Mouse (Mus musculus): ENCODE measurements around the gene Vdac1. TPM values are rescaled to one million over a fixed set of nuclear protein-coding genes. Genes with fewer than 3 reads are reported as not detected.

The Vdac1 gene
- total and polyA plus RNA-seq, 2 experiments from 2014 or later = 478 to 627 TPM

GRCm38 (mm10) chr11:52396597-52397188 is 36.0 kb downstream of the Vdac1 start:
- WGBS = under 1% methylated on average over 33 of the region's 33 CpGs
- Histone ChIP-seq H3K36me3 (replicated peaks; ENCODE audit: control insufficient read depth, insufficient read depth, low read length) (no peaks in the 10 kb centered on the region), H3K4me3 (ENCODE audit: low read depth, low read length) (peak overlapping the region; percentile 89), H3K4me2 (ENCODE audit: low read depth, low read length) (peak overlapping the region; percentile 73), H3K27ac (ENCODE audit: low read depth) (peak overlapping the region; percentile 95), H3K9ac (replicated peaks; ENCODE audit: low read depth, low read length) (peak overlapping the region; percentile 96), H3K9me3 (replicated peaks; ENCODE audit: control insufficient read depth, low read length) (no peaks in the 10 kb centered on the region), H3K27me3 (ENCODE audit: control insufficient read depth, insufficient read depth, low read length) (no peaks in the 10 kb centered on the region), H3K4me1 (ENCODE audit: control insufficient read depth, insufficient read depth) (0 out of 2 replicates have a peak, but pooled peaks cover 5% of the 10 kb centered on the region)
- no peak for TF ChIP-seq EP300 (IDR thresholded peaks at IDR 0.05; ENCODE audit: low read depth)
- TF ChIP-seq CTCF (IDR thresholded peaks at IDR 0.05; ENCODE audit: low read depth) = no peak
- DNase-seq (ENCODE audit: low spot score) (peak; percentile 70), ATAC-seq (ENCODE audit: insufficient read depth, low read depth) (peak; percentile 75)

GRCm38 (mm10) chr11:52397385-52397987 is 36.8 kb downstream of the Vdac1 start:
- ATAC-seq (ENCODE audit: insufficient read depth, low read depth) (no peak), DNase-seq (ENCODE audit: low spot score) (no peak)
- WGBS = 85% methylated on average over 4 of the region's 4 CpGs
- H3K36me3 ChIP-seq (replicated peaks; ENCODE audit: control insufficient read depth, insufficient read depth, low read length) = no peaks in the 10 kb centered on the region
- H3K4me3 ChIP-seq (ENCODE audit: low read depth, low read length) = peak overlapping the region; percentile 89
- H3K4me2 ChIP-seq (ENCODE audit: low read depth, low read length) = peak overlapping the region; percentile 73
- H3K4me1 ChIP-seq (ENCODE audit: control insufficient read depth, insufficient read depth) = 0 out of 2 replicates have a peak, but pooled peaks cover 5% of the 10 kb centered on the region
- TF ChIP-seq CTCF (IDR thresholded peaks at IDR 0.05; ENCODE audit: low read depth) (no peak), EP300 (IDR thresholded peaks at IDR 0.05; ENCODE audit: low read depth) (no peak)
- H3K27ac ChIP-seq (ENCODE audit: low read depth) = peak overlapping the region; percentile 95; the same call in 1 of the 2 replicates
- H3K9me3 ChIP-seq (replicated peaks; ENCODE audit: control insufficient read depth, low read length) = no peaks in the 10 kb centered on the region
- H3K9ac ChIP-seq (replicated peaks; ENCODE audit: low read depth, low read length) = no peak overlapping the region; the same call in 1 of the 2 replicates
- no peaks in the 10 kb centered on the region for H3K27me3 ChIP-seq (ENCODE audit: control insufficient read depth, insufficient read depth, low read length)

- Histone ChIP-seq H3K4me3 (ENCODE audit: low read depth, low read length) (no peak overlapping the region), H3K27ac (ENCODE audit: low read depth) (no peak overlapping the region), H3K4me1 (ENCODE audit: control insufficient read depth, insufficient read depth) (no peaks in the 10 kb centered on the region), H3K4me2 (ENCODE audit: low read depth, low read length) (no peak overlapping the region), H3K36me3 (replicated peaks; ENCODE audit: control insufficient read depth, insufficient read depth, low read length) (peaks cover 28% of the 10 kb centered on the region), H3K9me3 (replicated peaks; ENCODE audit: control insufficient read depth, low read length) (no peaks in the 10 kb centered on the region), H3K9ac (replicated peaks; ENCODE audit: low read depth, low read length) (no peak overlapping the region), H3K27me3 (ENCODE audit: control insufficient read depth, insufficient read depth, low read length) (no peaks in the 10 kb centered on the region)
- ATAC-seq (ENCODE audit: insufficient read depth, low read depth) (no peak), DNase-seq (ENCODE audit: low spot score) (no peak)
- TF ChIP-seq CTCF (IDR thresholded peaks at IDR 0.05; ENCODE audit: low read depth) (no peak), EP300 (IDR thresholded peaks at IDR 0.05; ENCODE audit: low read depth) (no peak)
- 52% methylated on average over 2 of the region's 2 CpGs for WGBS
Measured at GRCm38 (mm10) chr11:52401476-52401875, 40.8 kb downstream of the Vdac1 start.

GRCm38 (mm10) chr11:52402566-52402965 is 41.9 kb downstream of the Vdac1 start:
- H3K4me3 ChIP-seq (ENCODE audit: low read depth, low read length) = no peak overlapping the region

GRCm38 (mm10) chr11:52404209-52404608 is 43.5 kb downstream of the Vdac1 start:
- Histone ChIP-seq H3K4me2 (ENCODE audit: low read depth, low read length) (no peak overlapping the region), H3K9me3 (replicated peaks; ENCODE audit: control insufficient read depth, low read length) (no peaks in the 10 kb centered on the region), H3K27me3 (ENCODE audit: control insufficient read depth, insufficient read depth, low read length) (no peaks in the 10 kb centered on the region), H3K9ac (replicated peaks; ENCODE audit: low read depth, low read length) (no peak overlapping the region), H3K27ac (ENCODE audit: low read depth) (no peak overlapping the region), H3K36me3 (replicated peaks; ENCODE audit: control insufficient read depth, insufficient read depth, low read length) (peaks cover 46% of the 10 kb centered on the region), H3K4me3 (ENCODE audit: low read depth, low read length) (no peak overlapping the region), H3K4me1 (ENCODE audit: control insufficient read depth, insufficient read depth) (peaks cover 7% of the 10 kb centered on the region; the same call in 1 of the 2 replicates)
- DNase-seq (ENCODE audit: low spot score) (no peak), ATAC-seq (ENCODE audit: insufficient read depth, low read depth) (no peak)
- WGBS = 82% methylated on average over 5 of the region's 5 CpGs
- TF ChIP-seq EP300 (IDR thresholded peaks at IDR 0.05; ENCODE audit: low read depth) (no peak), CTCF (IDR thresholded peaks at IDR 0.05; ENCODE audit: low read depth) (no peak)

More at GRCm38 (mm10) chr11:52402566-52402965, 41.9 kb downstream of the Vdac1 start:
- ATAC-seq (ENCODE audit: insufficient read depth, low read depth) (no peak), DNase-seq (ENCODE audit: low spot score) (no peak)
- TF ChIP-seq CTCF (IDR thresholded peaks at IDR 0.05; ENCODE audit: low read depth) = no peak
- no peak for TF ChIP-seq EP300 (IDR thresholded peaks at IDR 0.05; ENCODE audit: low read depth)
- Histone ChIP-seq H3K4me1 (ENCODE audit: control insufficient read depth, insufficient read depth) (no peaks in the 10 kb centered on the region), H3K27me3 (ENCODE audit: control insufficient read depth, insufficient read depth, low read length) (no peaks in the 10 kb centered on the region), H3K9me3 (replicated peaks; ENCODE audit: control insufficient read depth, low read length) (no peaks in the 10 kb centered on the region), H3K36me3 (replicated peaks; ENCODE audit: control insufficient read depth, insufficient read depth, low read length) (peaks cover 38% of the 10 kb centered on the region), H3K4me2 (ENCODE audit: low read depth, low read length) (no peak overlapping the region), H3K27ac (ENCODE audit: low read depth) (no peak overlapping the region), H3K9ac (replicated peaks; ENCODE audit: low read depth, low read length) (no peak overlapping the region)
- WGBS = 48% methylated on average over 1 of the region's 1 CpGs
